Mouse (Mus musculus) kidney, embryonic 15.5 days (tissue): ENCODE data around the gene Zbtb24. TPM values are rescaled to one million over a fixed set of nuclear protein-coding genes. Genes with fewer than 3 reads are reported as not detected.
A peak's percentile ranks its signal among the peaks of the same experiment; 100 is the strongest.

Source experiments
- ATAC-seq: fragments of 200-750 bp; cut with Nextera tagmentation; replicated peaks from 2 replicates; pipeline ENCODE4 v1.8.0; 2017; ENCODE audit warnings: moderate TSS enrichment; ENCODE audit not compliant: low FRiP score
- H3K27ac ChIP-seq: fragments of 300-500 bp; sonication (generic); 2 replicates; pipeline ENCODE4 v1.5.1; 2015; ENCODE audit warnings: mild to moderate bottlenecking, inconsistent platforms
- H3K27me3 ChIP-seq: fragments of 300-500 bp; sonication (generic); 2 replicates; pipeline ENCODE4 v1.6.1; 2015; ENCODE audit warnings: inconsistent platforms
- H3K36me3 ChIP-seq: fragments of 300-500 bp; sonication (generic); 2 replicates; pipeline ENCODE4 v1.6.1; 2015; ENCODE audit warnings: inconsistent platforms
- H3K4me1 ChIP-seq: fragments of 300-500 bp; sonication (generic); 2 replicates; pipeline ENCODE4 v1.6.1; 2015; ENCODE audit warnings: inconsistent platforms
- H3K4me2 ChIP-seq: fragments of 300-500 bp; sonication (generic); 2 replicates; pipeline ENCODE4 v1.6.1; 2015; ENCODE audit warnings: moderate library complexity, mild to moderate bottlenecking, inconsistent platforms
- H3K4me3 ChIP-seq: fragments of 300-500 bp; sonication (generic); replicated peaks from 2 replicates; pipeline ENCODE4 v1.5.1; 2015; ENCODE audit warnings: mild to moderate bottlenecking, inconsistent platforms
- H3K9ac ChIP-seq: fragments of 300-500 bp; sonication (generic); 2 replicates; pipeline ENCODE4 v1.6.1; 2015; ENCODE audit warnings: mild to moderate bottlenecking, inconsistent platforms
- H3K9me3 ChIP-seq: fragments of 300-500 bp; sonication (generic); replicated peaks from 2 replicates; pipeline ENCODE4 v1.6.1; 2016; ENCODE audit warnings: inconsistent platforms
- WGBS: fragments of 180-500 bp; shearing (Covaris S2); methylation state at CpG from one replicate; pipeline ENCODE4 v1.1.7; 2015; ENCODE audit warnings: mixed read lengths; 5-methylcytosine and 5-hydroxymethylcytosine counted together
- polyA plus RNA-seq: library from polyadenylated mRNA; unstranded; fragments of >200 nt; fragmentation: Nextera tagmentation; extraction: Ambion mirVana; gene quantifications from 2 replicates; pipeline ENCODE4 v1.2.1, GENCODE M21; 2015

The Zbtb24 gene
- polyA plus RNA-seq, 1 experiment from 2014 or later, result 19.8 TPM

DNA sequence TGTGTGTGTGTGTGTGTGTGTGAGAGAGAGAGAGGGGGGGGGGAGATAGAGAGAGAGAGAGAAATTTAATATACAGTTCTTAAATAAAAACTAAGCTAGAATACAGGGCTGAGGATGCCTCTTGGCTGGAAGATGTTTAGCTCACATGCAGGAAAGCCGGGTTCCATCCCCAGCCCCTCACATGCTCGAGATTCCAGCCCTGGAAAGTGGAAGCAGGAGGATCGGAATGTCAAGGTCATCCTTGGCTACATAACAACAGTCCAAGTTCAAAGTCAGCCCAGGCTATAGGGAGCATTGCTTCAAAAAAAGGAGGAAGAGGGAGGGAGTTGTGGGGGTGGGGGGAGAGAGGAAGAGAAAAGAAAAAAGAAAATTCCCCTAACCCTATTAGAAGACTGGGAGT is 15.0 kb upstream of the Zbtb24 start:
- no peak for ATAC-seq
- no peaks in the 10 kb centered on the region for H3K4me1 ChIP-seq
- no peak overlapping the region for H3K27ac ChIP-seq
- H3K9me3 ChIP-seq, result no peaks in the 10 kb centered on the region
- H3K4me2 ChIP-seq, result no peak overlapping the region
- WGBS, result 33% methylated on average over 3 of the region's 3 CpGs
- H3K27me3 ChIP-seq, result peaks cover 8% of the 10 kb centered on the region; the same call in 1 of the 2 replicates
- no peak overlapping the region for H3K9ac ChIP-seq
- H3K36me3 ChIP-seq, result no peaks in the 10 kb centered on the region
- H3K4me3 ChIP-seq, result no peak overlapping the region

DNA sequence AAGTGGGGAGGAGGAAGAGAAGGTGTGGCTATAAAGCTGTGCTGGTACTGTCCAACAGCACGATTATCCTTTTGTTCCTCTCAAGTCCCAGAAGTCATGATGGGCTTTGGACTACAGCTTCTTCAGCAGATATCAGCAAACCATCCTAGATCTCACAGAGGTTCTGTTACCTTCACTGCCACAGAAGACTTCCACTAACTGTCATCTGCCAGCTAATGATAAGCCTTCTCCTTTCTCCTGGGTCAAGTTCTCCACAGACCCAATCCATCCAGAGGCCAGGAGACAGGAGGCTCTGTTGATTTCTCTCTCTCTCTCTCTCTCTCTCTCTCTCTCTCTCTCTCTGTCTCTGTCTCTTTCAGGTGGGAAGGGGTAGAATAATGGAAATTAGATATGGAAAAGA is 2.0 kb upstream of the Zbtb24 start:
- H3K27ac ChIP-seq, result no peak overlapping the region
- H3K4me2 ChIP-seq, result no peak overlapping the region
- no peak overlapping the region for H3K9ac ChIP-seq
- peaks cover 16% of the 10 kb centered on the region for H3K36me3 ChIP-seq
- H3K4me1 ChIP-seq, result peaks cover 21% of the 10 kb centered on the region
- H3K27me3 ChIP-seq, result no peaks in the 10 kb centered on the region
- ATAC-seq, result no peak
- no peaks in the 10 kb centered on the region for H3K9me3 ChIP-seq
- 78% methylated on average over 1 of the region's 1 CpGs for WGBS
- no peak overlapping the region for H3K4me3 ChIP-seq

DNA sequence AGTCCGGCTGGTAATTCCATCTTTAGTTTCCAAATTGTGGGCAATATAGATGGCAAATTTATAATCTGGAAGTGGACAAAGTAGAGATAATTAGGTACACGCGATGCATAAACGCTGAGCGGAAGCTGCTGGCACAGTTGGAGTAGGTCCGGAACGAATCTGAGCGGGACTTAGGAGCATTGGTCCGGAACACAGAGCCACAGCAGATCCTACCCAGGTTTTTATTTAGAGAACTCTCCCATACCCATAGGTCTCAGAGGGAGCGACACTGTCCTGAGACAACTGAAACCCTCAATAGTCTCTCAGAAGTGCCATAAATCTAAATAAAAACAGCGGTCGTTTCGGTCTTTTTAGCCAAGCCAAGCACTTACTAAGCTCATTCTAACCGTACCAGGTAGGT is 499 bp upstream of the Zbtb24 start:
- Histone ChIP-seq H3K4me1 (peaks cover 24% of the 10 kb centered on the region), H3K4me2 (peak overlapping the region; percentile 76), H3K9ac (peak overlapping the region; percentile 92), H3K27me3 (no peaks in the 10 kb centered on the region), H3K27ac (peak overlapping the region; percentile 88), H3K4me3 (peak overlapping the region; percentile 96), H3K9me3 (no peaks in the 10 kb centered on the region), H3K36me3 (peaks cover 24% of the 10 kb centered on the region)
- 7% methylated on average over 14 of the region's 14 CpGs for WGBS
- peak; percentile 80 for ATAC-seq

DNA sequence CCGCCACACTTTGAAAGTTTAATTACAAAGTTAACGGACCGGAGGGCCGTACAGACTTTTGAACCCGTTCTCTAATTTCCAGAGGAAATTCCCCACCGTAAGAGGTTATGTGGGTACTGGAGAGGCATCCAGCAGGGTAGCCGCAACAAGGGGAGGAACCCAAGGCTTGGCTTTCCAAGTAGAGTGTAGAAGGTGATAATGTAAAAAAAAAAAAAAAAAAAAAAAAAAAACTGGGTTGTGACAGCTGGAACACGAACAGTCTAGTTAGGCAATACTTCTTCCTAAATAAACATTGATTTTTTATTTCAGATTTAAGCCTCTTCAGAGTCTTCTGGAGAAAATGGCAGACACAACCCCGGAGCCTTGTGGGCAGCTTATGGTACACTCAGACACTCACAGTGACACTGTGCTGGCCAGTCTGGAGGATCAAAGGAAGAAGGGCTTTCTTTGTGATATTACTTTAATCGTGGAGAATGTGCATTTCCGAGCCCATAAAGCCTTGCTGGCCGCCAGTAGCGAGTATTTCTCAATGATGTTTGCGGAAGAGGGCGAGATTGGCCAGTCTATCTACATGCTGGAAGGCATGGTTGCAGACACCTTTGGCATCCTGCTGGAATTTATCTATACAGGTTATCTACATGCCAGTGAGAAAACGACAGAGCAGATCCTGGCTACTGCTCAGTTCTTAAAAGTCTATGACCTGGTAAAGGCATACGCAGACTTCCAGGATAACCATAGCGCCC is 768 bp downstream of the Zbtb24 start:
- Histone ChIP-seq H3K4me2 (peak overlapping the region; percentile 76), H3K9me3 (no peaks in the 10 kb centered on the region), H3K4me3 (peak overlapping the region; percentile 96), H3K4me1 (peaks cover 26% of the 10 kb centered on the region), H3K36me3 (peaks cover 36% of the 10 kb centered on the region), H3K27me3 (no peaks in the 10 kb centered on the region), H3K27ac (peak overlapping the region; percentile 88), H3K9ac (peak overlapping the region; percentile 92)
- 52% methylated on average over 18 of the region's 18 CpGs for whole genome bisulfite sequencing
- ATAC-seq, result peak; percentile 9; the same call in 1 of the 2 replicates

DNA sequence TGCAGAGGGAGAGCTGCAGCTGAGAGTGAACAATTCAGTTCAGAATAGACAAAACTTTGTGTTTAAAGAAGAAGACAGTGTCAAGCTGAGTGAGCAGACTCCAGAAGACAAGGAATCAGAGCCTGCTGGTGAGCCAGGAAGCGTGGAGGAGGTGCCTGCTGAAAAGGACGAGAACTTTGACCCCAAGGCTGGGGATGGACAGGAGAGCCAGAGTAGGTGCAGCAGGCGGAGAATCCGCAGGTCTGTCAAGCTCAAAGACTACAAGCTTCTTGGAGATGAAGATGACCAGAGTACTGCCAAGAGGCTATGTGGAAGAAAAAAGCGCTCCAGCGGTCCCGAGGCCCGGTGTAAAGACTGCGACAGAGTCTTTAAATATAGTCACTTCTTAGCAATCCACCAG is 1.5 kb downstream of the Zbtb24 start:
- H3K9me3 ChIP-seq, result no peaks in the 10 kb centered on the region
- no peak overlapping the region for H3K27ac ChIP-seq
- WGBS, result 86% methylated on average over 9 of the region's 9 CpGs
- peak overlapping the region; percentile 96; the same call in 1 of the 2 replicates for H3K4me3 ChIP-seq
- H3K4me1 ChIP-seq, result peaks cover 26% of the 10 kb centered on the region
- no peaks in the 10 kb centered on the region for H3K27me3 ChIP-seq
- ATAC-seq, result no peak
- 0 out of 2 replicates have a peak overlapping the region, but pooled peaks have one; percentile 76 for H3K4me2 ChIP-seq
- H3K9ac ChIP-seq, result no peak overlapping the region
- H3K36me3 ChIP-seq, result peaks cover 43% of the 10 kb centered on the region

DNA sequence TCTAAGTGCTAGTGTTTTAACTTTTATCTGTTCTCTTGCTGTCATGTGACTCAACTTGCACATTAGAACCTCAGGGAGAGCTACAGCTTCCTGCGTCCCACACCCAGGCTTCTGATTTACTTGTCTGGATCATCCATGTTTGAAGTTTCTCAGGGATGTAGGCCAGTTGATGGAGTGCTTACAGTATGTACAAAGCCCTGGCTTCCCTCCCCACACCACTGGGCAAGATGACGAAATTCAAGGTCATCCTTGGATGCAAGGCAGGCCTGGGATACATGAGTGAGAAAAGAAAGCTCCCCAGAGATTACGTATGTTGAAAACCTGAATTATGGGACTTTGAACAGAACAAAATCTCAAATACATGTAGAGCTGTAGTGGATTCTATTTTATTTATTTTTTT is 2.6 kb downstream of the Zbtb24 start:
- 91% methylated on average over 3 of the region's 3 CpGs for WGBS
- no peak for ATAC-seq
- Histone ChIP-seq H3K9ac (no peak overlapping the region), H3K27me3 (no peaks in the 10 kb centered on the region), H3K9me3 (no peaks in the 10 kb centered on the region), H3K4me1 (peaks cover 26% of the 10 kb centered on the region), H3K4me2 (no peak overlapping the region), H3K36me3 (peaks cover 49% of the 10 kb centered on the region), H3K4me3 (no peak overlapping the region), H3K27ac (no peak overlapping the region)

DNA sequence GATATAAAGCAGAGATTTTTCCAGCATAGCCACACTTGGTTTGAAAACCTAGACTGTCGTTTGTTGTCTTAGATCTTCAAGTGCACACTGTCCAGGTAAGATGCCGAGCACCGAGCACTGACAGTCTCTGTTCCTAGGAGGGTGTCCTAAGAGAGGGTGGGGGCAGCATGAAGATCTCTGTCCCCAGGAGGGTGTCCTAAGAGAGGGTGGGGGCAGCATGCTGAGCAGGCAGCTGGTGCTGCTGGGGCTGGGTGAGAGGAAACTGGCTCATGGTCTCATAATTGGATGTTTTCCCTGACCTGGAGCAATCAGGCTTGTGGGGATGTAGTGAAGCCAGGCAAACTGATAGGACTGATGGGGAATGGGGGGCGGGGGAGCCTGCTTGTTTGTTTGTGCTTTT is 9.8 kb downstream of the Zbtb24 start:
- no peak overlapping the region for H3K9ac ChIP-seq
- no peaks in the 10 kb centered on the region for H3K9me3 ChIP-seq
- H3K27ac ChIP-seq, result no peak overlapping the region
- no peaks in the 10 kb centered on the region for H3K27me3 ChIP-seq
- H3K4me1 ChIP-seq, result 0 out of 2 replicates have a peak, but pooled peaks cover under 1% of the 10 kb centered on the region
- H3K4me3 ChIP-seq, result no peak overlapping the region
- peaks cover 76% of the 10 kb centered on the region for H3K36me3 ChIP-seq
- ATAC-seq, result no peak
- H3K4me2 ChIP-seq, result no peak overlapping the region
- WGBS, result 82% methylated on average over 4 of the region's 4 CpGs

DNA sequence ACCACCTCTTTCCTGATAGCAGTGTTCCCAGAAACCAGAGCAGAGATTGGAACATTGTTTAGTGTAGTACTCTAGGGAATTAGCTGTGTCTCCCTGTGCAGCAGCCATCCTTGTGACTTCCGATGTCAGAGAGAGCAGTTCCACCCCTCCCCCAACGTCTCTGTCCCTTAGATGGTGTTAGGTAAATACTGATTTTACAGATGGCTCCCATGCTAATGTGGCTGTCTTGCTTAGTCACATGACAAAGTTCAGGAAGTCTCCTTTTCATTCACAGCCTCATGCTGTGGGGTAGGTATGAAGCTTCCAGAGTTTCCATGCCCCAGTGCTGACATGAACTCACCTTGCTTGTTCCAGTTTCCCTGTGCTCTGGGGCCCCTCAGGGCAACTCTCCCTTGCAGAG is 10.3 kb downstream of the Zbtb24 start:
- no peak for ATAC-seq
- peaks cover 74% of the 10 kb centered on the region for H3K36me3 ChIP-seq
- no peak overlapping the region for H3K4me2 ChIP-seq
- H3K9ac ChIP-seq, result no peak overlapping the region
- H3K9me3 ChIP-seq, result no peaks in the 10 kb centered on the region
- H3K27me3 ChIP-seq, result no peaks in the 10 kb centered on the region
- no peak overlapping the region for H3K27ac ChIP-seq
- H3K4me1 ChIP-seq, result no peaks in the 10 kb centered on the region
- WGBS, result 13% methylated on average over 2 of the region's 2 CpGs
- no peak overlapping the region for H3K4me3 ChIP-seq

DNA sequence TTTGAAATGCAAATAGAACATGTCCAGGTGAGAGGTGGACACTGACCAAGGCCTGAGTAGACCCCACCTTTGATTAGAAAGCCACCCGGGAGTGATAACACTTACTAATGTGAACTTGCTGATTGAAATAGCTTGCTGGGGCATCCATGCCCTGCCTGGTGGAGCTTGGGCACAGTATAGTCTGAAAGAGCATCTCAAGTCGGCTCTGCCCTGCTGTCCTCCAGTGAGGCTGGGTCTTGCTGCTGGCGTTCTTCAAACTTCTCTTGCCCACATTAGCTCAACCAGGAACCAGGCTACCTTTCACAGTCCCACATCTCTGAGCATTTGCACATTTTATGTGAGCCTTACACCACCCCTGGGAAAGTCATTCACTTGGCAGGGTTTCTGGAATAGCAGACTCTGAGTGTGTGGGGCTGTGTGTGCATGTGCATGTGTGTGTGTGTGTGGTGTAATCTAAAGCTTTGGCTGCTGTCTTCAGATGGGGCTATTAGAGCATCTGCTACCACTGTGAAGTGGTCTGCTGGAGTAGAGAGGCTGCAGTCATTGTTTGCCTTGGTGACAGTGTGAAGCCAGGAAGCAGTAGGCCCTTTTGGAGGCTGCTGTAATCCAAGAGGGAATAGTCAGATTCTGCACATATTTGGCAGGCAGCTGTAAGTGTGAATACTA is 11.0 kb downstream of the Zbtb24 start:
- Histone ChIP-seq H3K27me3 (no peaks in the 10 kb centered on the region), H3K4me2 (no peak overlapping the region), H3K4me1 (no peaks in the 10 kb centered on the region), H3K9me3 (no peaks in the 10 kb centered on the region), H3K36me3 (peaks cover 73% of the 10 kb centered on the region), H3K4me3 (no peak overlapping the region), H3K9ac (no peak overlapping the region), H3K27ac (no peak overlapping the region)
- 81% methylated on average over 3 of the region's 3 CpGs for WGBS
- ATAC-seq, result no peak

DNA sequence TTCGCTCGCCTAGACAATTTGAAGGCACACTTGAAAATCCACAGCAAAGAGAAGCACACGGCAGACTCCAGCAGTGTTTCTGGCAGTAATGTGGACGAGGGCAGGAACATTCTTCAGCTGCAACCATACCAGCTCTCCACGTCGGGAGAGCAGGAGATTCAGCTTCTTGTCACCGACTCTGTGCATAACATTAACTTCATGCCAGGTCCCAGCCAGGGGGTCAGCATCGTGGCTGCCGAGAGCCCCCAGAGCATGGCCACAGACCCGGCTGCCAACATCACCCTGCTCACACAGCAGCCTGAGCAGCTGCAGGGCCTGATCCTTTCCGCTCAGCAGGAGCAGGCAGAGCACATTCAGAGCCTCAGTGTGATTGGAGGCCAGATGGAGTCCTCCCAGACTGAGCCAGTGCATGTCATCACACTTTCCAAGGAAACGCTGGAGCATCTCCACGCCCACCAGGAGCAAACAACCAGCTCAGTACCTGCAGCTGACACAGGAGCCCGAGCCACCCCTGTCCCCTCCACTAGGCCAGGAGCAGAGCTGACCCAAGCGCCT is 14.3 kb downstream of the Zbtb24 start:
- H3K36me3 ChIP-seq, result peaks cover 47% of the 10 kb centered on the region
- H3K9ac ChIP-seq, result no peak overlapping the region
- H3K4me2 ChIP-seq, result no peak overlapping the region
- H3K4me1 ChIP-seq, result no peaks in the 10 kb centered on the region; the same call in 1 of the 2 replicates
- no peaks in the 10 kb centered on the region for H3K9me3 ChIP-seq
- no peaks in the 10 kb centered on the region for H3K27me3 ChIP-seq
- WGBS, result 57% methylated on average over 15 of the region's 15 CpGs
- H3K27ac ChIP-seq, result no peak overlapping the region
- H3K4me3 ChIP-seq, result no peak overlapping the region
- ATAC-seq, result no peak

DNA sequence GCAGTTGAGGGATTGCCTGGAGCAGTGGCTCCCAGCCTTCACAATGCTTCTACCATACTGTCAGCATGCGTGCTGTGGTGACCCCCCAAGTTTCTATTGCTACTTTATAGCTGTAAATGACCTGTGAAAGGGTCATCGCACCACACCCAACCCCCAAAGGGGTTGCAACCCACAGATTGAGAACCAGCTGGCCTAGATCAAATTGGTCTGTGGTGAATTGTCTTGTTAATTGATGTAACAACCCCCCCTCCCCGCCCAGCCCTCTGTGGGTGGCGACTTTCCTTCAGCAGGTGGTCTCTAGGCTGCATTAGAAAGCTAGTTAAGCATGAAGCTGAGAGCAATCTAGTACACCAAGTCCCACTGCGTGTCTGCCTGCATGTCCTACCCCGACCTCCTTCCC is 17.1 kb downstream of the Zbtb24 start:
- H3K4me1 ChIP-seq, result no peaks in the 10 kb centered on the region; the same call in 1 of the 2 replicates
- H3K36me3 ChIP-seq, result peaks cover 32% of the 10 kb centered on the region
- ATAC-seq, result no peak
- no peak overlapping the region for H3K4me2 ChIP-seq
- no peak overlapping the region for H3K9ac ChIP-seq
- H3K27me3 ChIP-seq, result no peaks in the 10 kb centered on the region
- no peak overlapping the region for H3K4me3 ChIP-seq
- H3K9me3 ChIP-seq, result no peaks in the 10 kb centered on the region
- no peak overlapping the region for H3K27ac ChIP-seq
- WGBS, result 29% methylated on average over 6 of the region's 6 CpGs

DNA sequence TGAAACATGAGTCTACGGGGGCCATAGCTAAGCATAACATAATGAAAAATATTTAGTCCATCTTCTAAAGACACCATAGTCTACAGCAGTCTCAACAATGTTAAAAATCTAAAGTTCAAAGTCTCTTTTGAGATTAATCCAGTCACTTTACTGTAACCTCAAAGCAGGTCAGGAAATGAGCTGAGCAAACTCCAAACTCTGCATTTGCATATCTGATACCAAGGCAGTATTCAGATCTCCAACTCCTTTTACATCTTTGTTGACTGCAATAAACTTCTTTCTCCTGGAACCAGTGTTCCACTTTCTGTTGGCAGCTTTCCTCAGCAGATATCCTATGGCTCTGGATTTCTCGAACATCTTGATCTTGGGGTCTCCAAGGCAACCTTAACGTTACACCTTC is 20.5 kb downstream of the Zbtb24 start:
- Histone ChIP-seq H3K4me3 (no peak overlapping the region), H3K4me2 (no peak overlapping the region), H3K4me1 (peaks cover under 1% of the 10 kb centered on the region), H3K36me3 (peaks cover 6% of the 10 kb centered on the region), H3K27ac (no peak overlapping the region), H3K27me3 (no peaks in the 10 kb centered on the region), H3K9me3 (no peaks in the 10 kb centered on the region), H3K9ac (no peak overlapping the region)
- WGBS, result 80% methylated on average over 3 of the region's 3 CpGs
- no peak for ATAC-seq
